ENCODE assay signal across 17 mouse cellular contexts in the genomic region with DNA sequence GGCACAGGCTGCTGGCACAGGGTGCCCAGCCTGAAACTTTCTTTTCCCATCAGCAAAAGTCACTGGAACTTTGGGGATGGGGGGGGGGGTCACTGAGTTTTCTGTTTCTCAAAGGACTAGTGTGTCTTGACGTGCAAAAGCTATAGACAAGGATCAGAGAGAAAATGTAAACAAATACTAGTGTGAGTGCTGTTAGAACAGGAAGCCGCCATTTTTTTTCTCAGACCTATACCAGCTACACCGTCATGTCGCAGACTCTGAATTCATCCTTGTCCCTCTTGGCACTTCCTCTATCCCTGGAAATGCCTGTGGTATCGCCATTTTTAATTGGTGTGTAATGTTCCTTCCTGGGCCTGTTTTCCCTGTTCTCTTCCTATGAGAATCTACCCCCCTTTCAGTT.
"Had no signal": no experiment of that assay in that cellular context is flagged by ENCODE, and none has a peak within 500 bp of the region (broad histone marks: within the 10 kb centered on the region; RNA-seq: fewer than 3 reads in every experiment).

No protein-coding gene starts in this region.

- H3K27ac ChIP-seq: kidney, embryonic 15.5 days; limb, embryonic 12.5 days; limb, embryonic 15.5 days; liver, embryonic 14.5 days; macrophage; midbrain, embryonic 13.5 days had no signal

- H3K9ac ChIP-seq: kidney, embryonic 15.5 days; limb, embryonic 12.5 days; limb, embryonic 15.5 days; liver, embryonic 14.5 days; liver, postnatal 0 days; lung, embryonic 14.5 days; midbrain, embryonic 13.5 days had no signal

- ATAC-seq: liver, postnatal 0 days; lung, postnatal 0 days; midbrain, embryonic 13.5 days; midbrain, embryonic 16.5 days had no signal

- DNase-seq: kidney, adult 8-10 months; kidney, postnatal 14 days; left cerebral cortex, postnatal 4 days; liver, postnatal 0 days; lung, embryonic 14.5 days; thymus, adult 18-20 months; thymus, postnatal 14 days; thymus, postnatal 4 days had no signal

- H3K9me3 ChIP-seq: kidney, embryonic 15.5 days; limb, embryonic 12.5 days; limb, embryonic 15.5 days; midbrain, embryonic 13.5 days had no signal

- H3K27me3 ChIP-seq: kidney, embryonic 15.5 days; limb, embryonic 12.5 days; limb, embryonic 15.5 days; midbrain, embryonic 13.5 days had no signal

- H3K4me3 ChIP-seq: kidney, embryonic 15.5 days; limb, embryonic 12.5 days; limb, embryonic 15.5 days; midbrain, embryonic 13.5 days had no signal

- H3K36me3 ChIP-seq: kidney, embryonic 15.5 days; limb, embryonic 12.5 days; limb, embryonic 15.5 days; midbrain, embryonic 13.5 days had no signal

- H3K4me2 ChIP-seq: kidney, embryonic 15.5 days; limb, embryonic 12.5 days; limb, embryonic 15.5 days; liver, embryonic 11.5 days; lung, embryonic 14.5 days; midbrain, embryonic 13.5 days had no signal
